Mouse (Mus musculus) MEL (cell line): Measurements from ENCODE around the gene Hnmt. TPM values are rescaled to one million over a fixed set of nuclear protein-coding genes. Genes with fewer than 3 reads are reported as not detected.

Source experiments
- DNase-seq: peaks from one replicate; pipeline ENCODE4 v3.0.0; 2011; ENCODE audit warnings: low read depth, low spot score
- H3K27ac ChIP-seq: 2 replicates; pipeline ENCODE4 v1.5.1; 2012; ENCODE audit warnings: low read depth, mild to moderate bottlenecking, control low read depth, low read length, moderate library complexity; ENCODE audit not compliant: control insufficient read depth
- H3K27me3 ChIP-seq, 2 experiments: fragments of 150-350 bp in 1 of 2; sonication (generic) in 1 of 2; 2 replicates each; pipeline ENCODE4 v1.6.1; 2012; ENCODE audit warnings: low read length in 2 of 2, mild to moderate bottlenecking in 2 of 2, improper control_type of control experiment in 1 of 2, moderate library complexity in 1 of 2; ENCODE audit not compliant: insufficient read depth in 2 of 2, control insufficient read depth in 1 of 2
- H3K36me3 ChIP-seq, 2 experiments: 2 replicates each; pipeline ENCODE4 v1.6.1; 2012 to 2014; ENCODE audit warnings: low read length in 2 of 2, improper control_type of control experiment in 1 of 2, inconsistent platforms in 1 of 2, mild to moderate bottlenecking in 1 of 2; ENCODE audit not compliant: insufficient read depth in 2 of 2, control insufficient read depth in 1 of 2
- H3K4me1 ChIP-seq, 2 experiments: fragments of 150-350 bp in 1 of 2; sonication (generic) in 1 of 2; 2 replicates each; pipeline ENCODE4 v1.6.1; 2012; ENCODE audit warnings: low read length in 2 of 2, improper control_type of control experiment in 1 of 2, mild to moderate bottlenecking in 1 of 2; ENCODE audit not compliant: insufficient read depth in 2 of 2, control insufficient read depth in 1 of 2
- H3K4me3 ChIP-seq, 2 experiments: fragments of 150-350 bp in 1 of 2; sonication (generic) in 1 of 2; 2 replicates each; pipeline ENCODE4 v1.5.1; 2012; ENCODE audit warnings: low read depth in 2 of 2, low read length in 2 of 2, mild to moderate bottlenecking in 2 of 2, moderate library complexity in 2 of 2, control low read depth in 1 of 2, improper control_type of control experiment in 1 of 2; ENCODE audit not compliant: control insufficient read depth in 1 of 2, insufficient read depth in 1 of 2
- H3K79me2 ChIP-seq: 2 replicates; pipeline ENCODE4 v1.6.1; 2012; ENCODE audit warnings: mild to moderate bottlenecking, low read length, moderate library complexity; ENCODE audit not compliant: control insufficient read depth, poor library complexity, insufficient read depth
- H3K9ac ChIP-seq: 2 replicates; pipeline ENCODE4 v1.6.1; 2012; ENCODE audit warnings: low read depth, mild to moderate bottlenecking, control low read depth, low read length, moderate library complexity; ENCODE audit not compliant: control insufficient read depth, poor library complexity, severe bottlenecking
- H3K9me3 ChIP-seq: fragments of 150-350 bp; sonication (generic); replicated peaks from 2 replicates; pipeline ENCODE4 v1.6.1; 2012; ENCODE audit warnings: mild to moderate bottlenecking, low read length, improper control_type of control experiment, moderate library complexity; ENCODE audit not compliant: insufficient read depth
- BHLHE40 ChIP-seq: IDR thresholded peaks from 2 replicates; pipeline ENCODE4 v1.6.1; 2012; ENCODE audit warnings: low read depth, mild to moderate bottlenecking, inconsistent platforms, low read length, improper control_type of control experiment, borderline replicate concordance
- CHD1 ChIP-seq: IDR thresholded peaks from 2 replicates; pipeline ENCODE4 v1.6.1; 2012; ENCODE audit warnings: low read depth, mild to moderate bottlenecking, inconsistent platforms, low read length, improper control_type of control experiment
- CHD2 ChIP-seq: IDR thresholded peaks from 2 replicates; pipeline ENCODE4 v1.6.1; 2011; ENCODE audit warnings: low read length, improper control_type of control experiment
- CTCF ChIP-seq, 3 experiments: IDR thresholded peaks in 2 of 3; conservative IDR thresholded peaks in 1 of 3; 2 replicates each; pipeline ENCODE4 v1.5.1; 2011 to 2012; ENCODE audit warnings: low read length in 3 of 3, low read depth in 2 of 3, mild to moderate bottlenecking in 2 of 3, improper control_type of control experiment in 1 of 3, inconsistent platforms in 1 of 3, mixed read lengths in 1 of 3, moderate library complexity in 1 of 3; ENCODE audit not compliant: control insufficient read depth in 1 of 3, insufficient read depth in 1 of 3, poor library complexity in 1 of 3, severe bottlenecking in 1 of 3
- E2F4 ChIP-seq: IDR thresholded peaks from 2 replicates; pipeline ENCODE4 v1.6.1; 2011; ENCODE audit warnings: low read depth, low read length, improper control_type of control experiment, borderline replicate concordance
- EP300 ChIP-seq, 2 experiments: IDR thresholded peaks; 2 replicates each; pipeline ENCODE4 v1.6.1; 2011; ENCODE audit warnings: improper control_type of control experiment in 2 of 2, low read length in 2 of 2, low read depth in 1 of 2, mild to moderate bottlenecking in 1 of 2
- ETS1 ChIP-seq: IDR thresholded peaks from 2 replicates; pipeline ENCODE4 v1.6.1; 2012; ENCODE audit warnings: low read depth, mild to moderate bottlenecking, inconsistent platforms, low read length, improper control_type of control experiment, moderate library complexity
- GABPA ChIP-seq: IDR thresholded peaks from 2 replicates; pipeline ENCODE4 v1.6.1; 2012; ENCODE audit warnings: low read depth, mild to moderate bottlenecking, inconsistent platforms, low read length, improper control_type of control experiment, moderate library complexity
- GATA1 ChIP-seq: IDR thresholded peaks from 2 replicates; pipeline ENCODE4 v1.6.1; 2011; ENCODE audit warnings: low read depth, low read length, improper control_type of control experiment
- HCFC1 ChIP-seq: IDR thresholded peaks from 2 replicates; pipeline ENCODE4 v1.6.1; 2012; ENCODE audit warnings: low read depth, mild to moderate bottlenecking, inconsistent platforms, low read length, improper control_type of control experiment, moderate library complexity
- JUND ChIP-seq: IDR thresholded peaks from 2 replicates; pipeline ENCODE4 v1.6.1; 2011; ENCODE audit warnings: low read depth, mild to moderate bottlenecking, improper control_type of control experiment, low read length
- KAT2A ChIP-seq: conservative IDR thresholded peaks from 2 replicates; pipeline ENCODE4 v1.6.1; 2012; ENCODE audit warnings: low read depth, low read length, improper control_type of control experiment, inconsistent platforms
- MAFK ChIP-seq: IDR thresholded peaks from 2 replicates; pipeline ENCODE4 v1.6.1; 2011; ENCODE audit warnings: low read depth, mild to moderate bottlenecking, low read length, improper control_type of control experiment, borderline replicate concordance
- MAX ChIP-seq: IDR thresholded peaks from 2 replicates; pipeline ENCODE4 v1.6.1; 2011; ENCODE audit warnings: low read length, improper control_type of control experiment
- MYB ChIP-seq: IDR thresholded peaks from 2 replicates; pipeline ENCODE4 v1.6.1; 2011; ENCODE audit warnings: mild to moderate bottlenecking, low read depth, low read length, improper control_type of control experiment
- MYC ChIP-seq: IDR thresholded peaks from 2 replicates; pipeline ENCODE4 v1.6.1; 2011; ENCODE audit warnings: low read depth, mild to moderate bottlenecking, low read length, improper control_type of control experiment, moderate library complexity
- NELFE ChIP-seq: IDR thresholded peaks from 2 replicates; pipeline ENCODE4 v1.6.1; 2011; ENCODE audit warnings: low read depth, low read length, improper control_type of control experiment
- POLR2AphosphoS5 ChIP-seq: IDR thresholded peaks from 2 replicates; pipeline ENCODE4 v1.6.1; 2012; ENCODE audit warnings: low read depth, borderline replicate concordance, mild to moderate bottlenecking, inconsistent platforms, low read length, moderate library complexity, mixed read lengths
- RCOR1 ChIP-seq: IDR thresholded peaks from 2 replicates; pipeline ENCODE4 v1.6.1; 2012; ENCODE audit warnings: low read depth, mild to moderate bottlenecking, inconsistent platforms, low read length, improper control_type of control experiment
- SIN3A ChIP-seq: IDR thresholded peaks from 2 replicates; pipeline ENCODE4 v1.6.1; 2012; ENCODE audit warnings: low read length, improper control_type of control experiment, inconsistent platforms
- SMC3 ChIP-seq: IDR thresholded peaks from 2 replicates; pipeline ENCODE4 v1.6.1; 2011; ENCODE audit warnings: low read depth, low read length, improper control_type of control experiment
- TAL1 ChIP-seq: IDR thresholded peaks from 2 replicates; pipeline ENCODE4 v1.6.1; 2012; ENCODE audit warnings: mild to moderate bottlenecking, inconsistent platforms, low read length, moderate library complexity, mixed read lengths
- TBP ChIP-seq: IDR thresholded peaks from 2 replicates; pipeline ENCODE4 v1.8.0; 2011; ENCODE audit warnings: low read depth, low read length, improper control_type of control experiment
- TCF12 ChIP-seq: IDR thresholded peaks from 2 replicates; pipeline ENCODE4 v1.6.1; 2014; ENCODE audit warnings: low read depth, mild to moderate bottlenecking, inconsistent platforms, low read length, improper control_type of control experiment, moderate library complexity
- USF2 ChIP-seq, 2 experiments: IDR thresholded peaks; 2 replicates each; pipeline ENCODE4 v1.6.1; 2011 to 2012; ENCODE audit warnings: improper control_type of control experiment in 2 of 2, low read length in 2 of 2, borderline replicate concordance in 1 of 2, inconsistent platforms in 1 of 2, low read depth in 1 of 2, mild to moderate bottlenecking in 1 of 2; ENCODE audit not compliant: insufficient read depth in 1 of 2
- ZKSCAN1 ChIP-seq: IDR thresholded peaks from 2 replicates; pipeline ENCODE4 v1.6.1; 2012; ENCODE audit warnings: low read depth, mild to moderate bottlenecking, inconsistent platforms, low read length, improper control_type of control experiment, moderate library complexity
- polyA plus RNA-seq, 2 experiments: library from polyadenylated mRNA; stranded (reverse) in 1 of 2; unstranded in 1 of 2; fragments of >175 nt in 1 of 2; fragments of >200 nt in 1 of 2; gene quantifications; 2 replicates each; pipeline versions ENCODE4 v1.2.1 to v1.2.4; 2012; ENCODE audit warnings: low replicate concordance in 2 of 2, low read depth in 1 of 2; ENCODE audit not compliant: insufficient read length in 2 of 2, insufficient read depth in 1 of 2, missing spikeins in 1 of 2
- total RNA-seq: library from RNA; depleted of rRNA; stranded (reverse); fragments of 300-350 nt; gene quantifications from 2 replicates; pipeline ENCODE4 v1.2.3, GENCODE M21; 2012

Hnmt gene
- total and polyA plus RNA-seq, 3 experiments = 3.0 to 7.0 TPM; not detected in 1

- peak; percentile 67 for DNase-seq
- H3K4me3 ChIP-seq = peak overlapping the region; percentile 65 to 77
- H3K27ac ChIP-seq = peak overlapping the region; percentile 68
- peaks cover 0 to 11% of the 10 kb centered on the region in 2 experiments; a peak in 2 of 4 replicates for H3K36me3 ChIP-seq
- no peaks in the 10 kb centered on the region for H3K9me3 ChIP-seq
- H3K27me3 ChIP-seq = no peaks in the 10 kb centered on the region
- no peaks in the 10 kb centered on the region; a peak in 2 of 4 replicates for H3K4me1 ChIP-seq
- no peaks in the 10 kb centered on the region for H3K79me2 ChIP-seq
- H3K9ac ChIP-seq = peak overlapping the region; percentile 65
- TF ChIP-seq GABPA = no peak
- TF ChIP-seq NELFE = no peak
- peak in 1 of 2 experiments; percentile 59; a peak in 2 of 4 replicates for TF ChIP-seq EP300 (IDR thresholded peaks at IDR 0.05; ENCODE audit: low read depth in 1 of 2, low read length in 2 of 2)
- TF ChIP-seq USF2 (IDR thresholded peaks at IDR 0.05; ENCODE audit: borderline replicate concordance in 1 of 2, insufficient read depth in 1 of 2, low read depth in 1 of 2, low read length in 2 of 2) = no peak
- no peak for TF ChIP-seq KAT2A
- no peak for TF ChIP-seq E2F4
- TF ChIP-seq JUND = no peak
- no peak for TF ChIP-seq CTCF (IDR thresholded peaks at IDR 0.05 in 2 of 3, conservative IDR thresholded peaks at IDR 0.05 in 1 of 3; ENCODE audit: control insufficient read depth in 1 of 3, insufficient read depth in 1 of 3, low read depth in 2 of 3, low read length in 3 of 3, poor library complexity in 1 of 3, severe bottlenecking in 1 of 3)
- no peak for TF ChIP-seq RCOR1
- peak; percentile 43; the same call in 1 of the 2 replicates for TF ChIP-seq GATA1
- peak; percentile 44 for TF ChIP-seq CHD2
- TF ChIP-seq CHD1 = 0 out of 2 replicates have a peak, but pooled peaks have one; percentile 50
- TF ChIP-seq BHLHE40 = no peak
- no peak for TF ChIP-seq MAFK
- TF ChIP-seq SIN3A = peak; percentile 29
- no peak for TF ChIP-seq POLR2AphosphoS5
- TF ChIP-seq TBP = no peak
- TF ChIP-seq TAL1 = peak; percentile 30; the same call in 1 of the 2 replicates
- TF ChIP-seq MYC = no peak
- no peak for TF ChIP-seq SMC3
- no peak for TF ChIP-seq ZKSCAN1
- no peak; the same call in 1 of the 2 replicates for TF ChIP-seq ETS1
- no peak for TF ChIP-seq MAX
- TF ChIP-seq TCF12 = peak; percentile 12; the same call in 1 of the 2 replicates
- peak; percentile 26; the same call in 1 of the 2 replicates for TF ChIP-seq HCFC1
- TF ChIP-seq MYB = no peak
Measured at GRCm38 (mm10) chr2:24048480-24049097, 605 bp downstream of the Hnmt start.
